Mouse (Mus musculus): ENCODE data around the gene Hras. TPM values are rescaled to one million over a fixed set of nuclear protein-coding genes. Genes with fewer than 3 reads are reported as not detected.
A peak's percentile ranks its signal among the peaks of the same experiment; 100 is the strongest.

Gene Hras
- total RNA-seq (2014; rRNA removed) (109 and 113 TPM in 2 replicates), polyA plus RNA-seq (2015; fragmentation: Nextera tagmentation; extraction: Ambion mirVana) (209 TPM in 2 replicates)

DNA sequence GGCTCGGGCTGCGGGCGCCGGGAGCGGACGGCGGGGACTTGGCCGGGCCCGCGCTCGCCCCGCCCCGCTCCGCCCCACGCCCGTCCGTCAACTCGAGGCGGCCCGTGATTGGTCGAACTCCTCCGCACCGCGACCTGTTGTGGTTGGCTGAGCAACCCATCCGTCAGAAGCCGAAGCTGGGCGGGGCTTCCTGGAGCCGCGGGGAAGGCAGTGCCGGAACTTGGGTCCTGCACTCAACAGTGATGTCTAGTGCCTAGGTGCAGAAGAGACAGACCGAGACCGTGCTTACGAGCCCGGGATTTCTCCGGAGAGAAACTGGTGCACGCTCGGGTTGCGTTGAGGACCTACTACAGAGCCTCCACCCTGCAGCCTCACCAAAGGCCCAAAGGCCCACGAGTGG is at the start of gene Hras, which contains the start of gene Lrrc56:
Gene Hras (minus strand): TSS at position 58 of the 400 bp plus-strand sequence.
Gene Lrrc56 (plus strand): TSS at position 210 of the 400 bp plus-strand sequence.
- H3K4me3 ChIP-seq (ENCODE audit: low read depth, low read length), result peak within 1 kb of the TSS; percentile 96
- ATAC-seq (ENCODE audit: low FRiP score) (peak; percentile 93), DNase-seq (ENCODE audit: low spot score) (peak; percentile 98)
- no peak for TF ChIP-seq CTCF (IDR thresholded peaks at IDR 0.05)
- under 1% methylated on average over 27 of the region's 39 CpGs for WGBS
- peak within 1 kb of the TSS; percentile 85 for H3K27ac ChIP-seq (ENCODE audit: low read depth, low read length)
- H3K27me3 ChIP-seq (ENCODE audit: insufficient read depth, low read length), result no peaks in the 10 kb centered on the region
- H3K4me1 ChIP-seq (ENCODE audit: insufficient read depth, low read length), result peaks cover 8% of the 10 kb centered on the region; the same call in 1 of the 2 replicates
- H3K36me3 ChIP-seq (ENCODE audit: insufficient read depth, low read length), result peaks cover 33% of the 10 kb centered on the region
- peak within 1 kb of the TSS; percentile 94 for H3K9ac ChIP-seq (replicated peaks; ENCODE audit: low read length, poor library complexity, severe bottlenecking)
- H3K4me2 ChIP-seq (ENCODE audit: low read depth, low read length, poor library complexity, severe bottlenecking), result peak within 1 kb of the TSS; percentile 65
- H3K9me3 ChIP-seq (ENCODE audit: low read length), result no peaks in the 10 kb centered on the region

DNA sequence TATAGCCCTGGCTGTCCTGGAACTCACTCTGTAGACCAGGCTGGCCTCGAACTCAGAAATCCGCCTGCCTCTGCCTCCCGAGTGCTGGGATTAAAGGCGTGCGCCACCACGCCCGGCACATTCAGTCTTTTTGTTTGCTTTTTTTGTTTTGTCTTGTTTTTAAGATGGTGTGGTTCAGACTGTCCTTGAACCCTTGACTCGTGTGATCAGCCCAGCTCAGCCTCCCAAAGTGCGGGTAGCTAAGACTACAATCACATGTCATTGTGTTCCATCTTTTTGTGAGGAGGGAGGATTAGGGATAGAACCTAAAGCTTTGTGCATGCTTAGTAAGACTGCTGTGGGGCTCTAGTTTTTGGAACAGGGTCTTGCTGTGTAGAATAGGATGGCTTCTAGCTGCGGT is 37.7 kb upstream of the Hras start:
- DNase-seq (ENCODE audit: low spot score), result no peak
- H3K27me3 ChIP-seq (ENCODE audit: insufficient read depth, low read length), result no peaks in the 10 kb centered on the region
- no peak for TF ChIP-seq CTCF (IDR thresholded peaks at IDR 0.05)
- no peaks in the 10 kb centered on the region for H3K9me3 ChIP-seq (ENCODE audit: low read length)
- 91% methylated on average over 9 of the region's 10 CpGs for WGBS
- no peak overlapping the region for H3K4me3 ChIP-seq (ENCODE audit: low read depth, low read length)
- peaks cover 8% of the 10 kb centered on the region; the same call in 1 of the 2 replicates for H3K4me1 ChIP-seq (ENCODE audit: insufficient read depth, low read length)
- peaks cover 32% of the 10 kb centered on the region for H3K36me3 ChIP-seq (ENCODE audit: insufficient read depth, low read length)
- H3K27ac ChIP-seq (ENCODE audit: low read depth, low read length), result no peak overlapping the region
- H3K9ac ChIP-seq (replicated peaks; ENCODE audit: low read length, poor library complexity, severe bottlenecking), result no peak overlapping the region
- no peak for ATAC-seq (ENCODE audit: low FRiP score)
- H3K4me2 ChIP-seq (ENCODE audit: low read depth, low read length, poor library complexity, severe bottlenecking), result no peak overlapping the region

DNA sequence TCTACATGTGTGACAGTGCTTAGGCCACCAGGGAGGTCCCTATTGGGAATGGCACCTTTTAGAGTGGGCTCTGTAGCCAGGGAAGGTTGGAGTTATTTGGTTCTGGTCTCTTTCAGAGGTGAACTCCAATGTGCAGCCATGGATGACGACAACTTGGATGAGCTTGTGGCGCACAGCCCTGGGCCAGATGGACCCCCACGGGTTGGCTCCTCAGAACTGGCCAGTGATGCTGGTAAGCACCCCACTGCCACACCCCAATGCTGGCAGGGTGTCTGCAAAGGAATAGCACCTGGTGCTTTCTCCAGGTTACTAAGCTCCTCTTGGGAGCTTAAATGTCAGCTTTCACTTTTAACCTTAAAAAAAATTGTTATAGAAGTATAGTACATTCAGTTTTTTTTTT is 37.3 kb upstream of the Hras start:
- Histone ChIP-seq H3K36me3 (ENCODE audit: insufficient read depth, low read length) (peaks cover 32% of the 10 kb centered on the region), H3K9ac (replicated peaks; ENCODE audit: low read length, poor library complexity, severe bottlenecking) (no peak overlapping the region), H3K4me2 (ENCODE audit: low read depth, low read length, poor library complexity, severe bottlenecking) (no peak overlapping the region), H3K27me3 (ENCODE audit: insufficient read depth, low read length) (no peaks in the 10 kb centered on the region), H3K9me3 (ENCODE audit: low read length) (no peaks in the 10 kb centered on the region), H3K4me1 (ENCODE audit: insufficient read depth, low read length) (peaks cover 8% of the 10 kb centered on the region; the same call in 1 of the 2 replicates), H3K27ac (ENCODE audit: low read depth, low read length) (no peak overlapping the region), H3K4me3 (ENCODE audit: low read depth, low read length) (no peak overlapping the region)
- DNase-seq (ENCODE audit: low spot score) (no peak), ATAC-seq (ENCODE audit: low FRiP score) (no peak)
- TF ChIP-seq CTCF (IDR thresholded peaks at IDR 0.05), result no peak
- WGBS, result 93% methylated on average over 3 of the region's 3 CpGs

DNA sequence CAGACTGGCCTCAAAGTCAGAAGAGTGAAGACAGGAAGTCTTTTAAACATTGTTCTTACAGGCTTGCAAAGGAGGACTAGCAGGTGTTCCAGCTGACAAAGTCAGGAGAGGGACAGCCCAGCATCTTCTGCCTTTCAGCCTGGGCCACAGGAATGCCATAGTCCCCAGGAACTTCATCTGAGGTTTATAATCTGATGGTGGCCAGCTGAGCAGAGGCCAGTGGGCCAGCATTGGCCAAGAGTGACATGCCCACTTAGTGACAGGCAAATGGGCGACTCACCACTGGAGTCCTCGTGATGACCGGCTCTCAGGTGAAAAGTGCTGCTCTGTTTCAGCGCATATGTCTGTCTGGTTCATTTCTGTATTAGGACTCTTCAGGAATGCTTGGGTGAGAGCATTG is 36.8 kb upstream of the Hras start:
- Histone ChIP-seq H3K4me1 (ENCODE audit: insufficient read depth, low read length) (peaks cover 8% of the 10 kb centered on the region; the same call in 1 of the 2 replicates), H3K9me3 (ENCODE audit: low read length) (no peaks in the 10 kb centered on the region), H3K27ac (ENCODE audit: low read depth, low read length) (no peak overlapping the region), H3K4me2 (ENCODE audit: low read depth, low read length, poor library complexity, severe bottlenecking) (no peak overlapping the region), H3K9ac (replicated peaks; ENCODE audit: low read length, poor library complexity, severe bottlenecking) (no peak overlapping the region), H3K27me3 (ENCODE audit: insufficient read depth, low read length) (no peaks in the 10 kb centered on the region), H3K36me3 (ENCODE audit: insufficient read depth, low read length) (peaks cover 29% of the 10 kb centered on the region), H3K4me3 (ENCODE audit: low read depth, low read length) (no peak overlapping the region)
- 95% methylated on average over 4 of the region's 4 CpGs for WGBS
- TF ChIP-seq CTCF (IDR thresholded peaks at IDR 0.05), result no peak
- no peak for DNase-seq (ENCODE audit: low spot score)
- no peak for ATAC-seq (ENCODE audit: low FRiP score)

DNA sequence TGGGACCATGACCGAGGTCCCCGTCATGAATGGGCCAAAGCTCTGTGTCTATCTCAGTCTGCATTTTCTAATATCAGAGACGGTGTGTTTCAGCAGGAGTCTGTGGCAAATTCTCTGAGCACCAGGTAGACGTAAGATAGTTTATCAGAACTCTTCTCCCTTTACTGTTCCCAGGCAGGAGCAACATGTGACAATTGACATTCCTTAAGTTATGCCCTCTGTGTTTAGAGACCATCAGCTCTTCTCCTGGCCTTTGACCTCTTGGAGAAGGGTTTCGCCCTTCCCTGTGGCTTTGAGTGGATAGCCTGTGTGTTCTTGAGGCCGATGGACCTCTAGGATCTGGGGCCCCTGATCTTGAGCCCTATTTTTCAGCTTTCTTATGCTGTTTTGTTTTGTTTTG is 35.9 kb upstream of the Hras start:
- peaks cover 29% of the 10 kb centered on the region for H3K36me3 ChIP-seq (ENCODE audit: insufficient read depth, low read length)
- H3K4me1 ChIP-seq (ENCODE audit: insufficient read depth, low read length), result peaks cover 8% of the 10 kb centered on the region; the same call in 1 of the 2 replicates
- H3K27me3 ChIP-seq (ENCODE audit: insufficient read depth, low read length), result no peaks in the 10 kb centered on the region
- no peak for DNase-seq (ENCODE audit: low spot score)
- H3K9ac ChIP-seq (replicated peaks; ENCODE audit: low read length, poor library complexity, severe bottlenecking), result peak overlapping the region; percentile 95
- no peaks in the 10 kb centered on the region for H3K9me3 ChIP-seq (ENCODE audit: low read length)
- H3K4me3 ChIP-seq (ENCODE audit: low read depth, low read length), result peak overlapping the region; percentile 97
- no peak overlapping the region for H3K27ac ChIP-seq (ENCODE audit: low read depth, low read length)
- ATAC-seq (ENCODE audit: low FRiP score), result no peak
- peak overlapping the region; percentile 82 for H3K4me2 ChIP-seq (ENCODE audit: low read depth, low read length, poor library complexity, severe bottlenecking)
- WGBS, result 61% methylated on average over 6 of the region's 6 CpGs
- TF ChIP-seq CTCF (IDR thresholded peaks at IDR 0.05), result no peak

DNA sequence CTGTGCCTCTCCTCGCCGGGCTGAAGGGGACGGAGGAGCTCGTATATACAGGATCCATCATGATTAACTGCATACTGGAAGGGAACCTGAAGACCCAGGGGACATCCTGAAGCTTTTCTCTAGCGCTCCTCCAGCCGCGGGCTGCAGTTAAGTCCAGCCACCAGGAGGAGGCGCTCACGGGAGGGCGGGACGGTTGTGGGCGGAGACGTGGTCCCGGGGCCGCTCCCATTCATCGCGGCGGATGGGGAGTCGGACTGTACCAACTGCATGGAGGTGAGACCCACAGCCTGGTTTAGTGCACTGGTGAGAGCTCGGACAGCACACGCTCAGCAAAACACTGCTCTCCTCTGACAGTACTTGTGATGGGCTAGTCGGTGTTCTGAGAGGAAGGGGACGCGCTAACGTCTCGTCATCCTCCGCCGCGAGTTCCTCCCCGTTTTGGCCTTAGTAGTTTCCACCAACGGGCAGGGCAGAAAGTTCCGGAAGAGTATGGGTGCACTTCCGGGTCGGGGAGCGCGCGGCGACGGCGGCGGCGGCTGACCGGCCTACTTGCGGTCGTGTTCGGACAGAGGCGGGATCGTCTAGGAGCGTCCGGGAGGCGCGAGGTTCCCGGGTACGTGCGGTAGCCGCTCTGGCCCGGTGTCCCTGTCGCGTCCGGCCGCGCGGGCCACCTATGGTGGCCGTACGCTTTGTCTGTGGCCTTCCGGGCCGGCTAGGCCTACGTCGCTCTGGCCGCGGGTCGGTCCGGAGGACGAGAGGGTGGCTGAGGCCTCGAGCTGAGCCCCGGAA is 34.7 kb upstream of the Hras start, which contains the start of gene Phrf1:
Gene Phrf1 (plus strand): TSS at position 506 of the 789 bp plus-strand sequence.
- peaks cover 22% of the 10 kb centered on the region for H3K36me3 ChIP-seq (ENCODE audit: insufficient read depth, low read length)
- under 1% methylated on average over 76 of the region's 76 CpGs for WGBS
- peak within 1 kb of the TSS; percentile 97 for H3K4me3 ChIP-seq (ENCODE audit: low read depth, low read length)
- peak; percentile 91 for DNase-seq (ENCODE audit: low spot score)
- H3K9me3 ChIP-seq (ENCODE audit: low read length), result no peaks in the 10 kb centered on the region
- TF ChIP-seq CTCF (IDR thresholded peaks at IDR 0.05), result peak; percentile 100
- peak within 1 kb of the TSS; percentile 82 for H3K4me2 ChIP-seq (ENCODE audit: low read depth, low read length, poor library complexity, severe bottlenecking)
- H3K27me3 ChIP-seq (ENCODE audit: insufficient read depth, low read length), result no peaks in the 10 kb centered on the region
- ATAC-seq (ENCODE audit: low FRiP score), result peak; percentile 93
- H3K4me1 ChIP-seq (ENCODE audit: insufficient read depth, low read length), result peaks cover 8% of the 10 kb centered on the region; the same call in 1 of the 2 replicates
- H3K27ac ChIP-seq (ENCODE audit: low read depth, low read length), result peak within 1 kb of the TSS; percentile 92
- H3K9ac ChIP-seq (replicated peaks; ENCODE audit: low read length, poor library complexity, severe bottlenecking), result peak within 1 kb of the TSS; percentile 95

Data from midbrain, postnatal 0 days (tissue).